Comparison of ENCODE assay signal across 8 mouse cellular contexts in genomic region chr17:6107015-6107601, GRCm38 (mm10). TPM values are rescaled to one million over a fixed set of nuclear protein-coding genes. Genes with fewer than 3 reads are reported as not detected.
A peak's percentile ranks its signal among the peaks of the same experiment; 100 is the strongest.
DNase-seq lines count a peak whose midpoint lies in the region; ATAC-seq lines count a peak whose summit lies in the region.

No protein-coding gene starts in this region.

- peak; percentile 17 for ATAC-seq in frontal cortex, adult (ENCODE audit: low TSS enrichment)
- ATAC-seq in hematopoietic stem cell, adult 5-6 weeks (replicated peaks in 1 of 2; ENCODE audit: insufficient read depth in 1 of 2, low FRiP score in 2 of 2, low TSS enrichment in 1 of 2, low read depth in 1 of 2, poor library complexity in 2 of 2, severe bottlenecking in 2 of 2) = peak; percentile 63 to 82

- DNase-seq in Muller cell, postnatal 12 days (ENCODE audit: inconsistent ontology term) = peak; percentile 60
- peak; percentile 67 to 74 for DNase-seq in cerebellum, adult 18-20 months
- peak; percentile 65 to 66 for DNase-seq in layer of hippocampus, postnatal 14 days (ENCODE audit: low spot score in 2 of 2)
- peak; percentile 59 for DNase-seq in lung, postnatal 25 days (ENCODE audit: low spot score)
- DNase-seq in retina, postnatal 7 days (ENCODE audit: low read depth, low spot score) = peak; percentile 24
- peak; percentile 52 for DNase-seq in urinary bladder, postnatal 14 days (ENCODE audit: low spot score)

RNA-seq across cellular contexts. Expression of gene Tulp4, which starts 0.9 kb away (rescaled TPM):
- 10.1 and 16.3 TPM in 2 replicates for total RNA-seq in hematopoietic stem cell, adult 5-6 weeks (2017)
- total RNA-seq in layer of hippocampus, postnatal 14 days (2021) = 100 to 1,000 TPM; 249 to 275 TPM

RNA-seq across cellular contexts. Expression of gene Gtf2h5, which starts 27.5 kb away (rescaled TPM):
- total RNA-seq in hematopoietic stem cell, adult 5-6 weeks (2017) = 43.6 and 54.4 TPM in 2 replicates
- total RNA-seq in layer of hippocampus, postnatal 14 days (2021) = 100 to 1,000 TPM; 153 to 155 TPM

RNA-seq across cellular contexts. Expression of gene Serac1, which starts 27.6 kb away (rescaled TPM):
- total RNA-seq in hematopoietic stem cell, adult 5-6 weeks (2017) = 1.4 and 2.2 TPM in 2 replicates
- total RNA-seq in layer of hippocampus, postnatal 14 days (2021) = 10 to 100 TPM; 15.6 to 17.8 TPM

Comparison
In these comparisons a context has a peak if more than half of its experiments do, and no peak if none do; other contexts are left out.
1. Peak in every context shown above with its lines: DNase-seq and ATAC-seq.
2. RNA of gene Tulp4, which starts 0.9 kb away (total RNA-seq): 249 to 275 TPM in layer of hippocampus, postnatal 14 days; 10.1 to 16.3 TPM in hematopoietic stem cell, adult 5-6 weeks; every median in the first group is over 10 times any median in the second.